Mouse (Mus musculus): Measurements from ENCODE around the gene Dleu7. TPM values are rescaled to one million over a fixed set of nuclear protein-coding genes. Genes with fewer than 3 reads are reported as not detected.

Gene Dleu7
- polyA plus RNA-seq, 1 experiment from 2014 or later: 1.8 TPM

GRCm38 (mm10) chr14:62258978-62259536 lies 33.8 kb downstream of the Dleu7 start:
- Histone ChIP-seq H3K27ac (replicated peaks; ENCODE audit: low read depth, low read length) (peak overlapping the region; percentile 59; the same call in 1 of the 2 replicates), H3K4me3 (ENCODE audit: low read depth, low read length) (no peak overlapping the region), H3K36me3 (ENCODE audit: control insufficient read depth, insufficient read depth, low read length) (no peaks in the 10 kb centered on the region), H3K9ac (ENCODE audit: low read depth, low read length) (no peak overlapping the region), H3K4me1 (ENCODE audit: control insufficient read depth, insufficient read depth, low read length) (peaks cover 8% of the 10 kb centered on the region; the same call in 1 of the 2 replicates), H3K27me3 (replicated peaks; ENCODE audit: control insufficient read depth, insufficient read depth, low read length) (no peaks in the 10 kb centered on the region), H3K4me2 (ENCODE audit: low read depth, low read length) (no peak overlapping the region; the same call in 1 of the 2 replicates), H3K9me3 (ENCODE audit: control insufficient read depth, low read length) (no peaks in the 10 kb centered on the region)
- 51% methylated on average over 10 of the region's 10 CpGs for WGBS
- peak; percentile 70 for DNase-seq (ENCODE audit: low spot score)
- ATAC-seq (ENCODE audit: low read depth): peak; percentile 47; the same call in 1 of the 2 replicates

DNA sequence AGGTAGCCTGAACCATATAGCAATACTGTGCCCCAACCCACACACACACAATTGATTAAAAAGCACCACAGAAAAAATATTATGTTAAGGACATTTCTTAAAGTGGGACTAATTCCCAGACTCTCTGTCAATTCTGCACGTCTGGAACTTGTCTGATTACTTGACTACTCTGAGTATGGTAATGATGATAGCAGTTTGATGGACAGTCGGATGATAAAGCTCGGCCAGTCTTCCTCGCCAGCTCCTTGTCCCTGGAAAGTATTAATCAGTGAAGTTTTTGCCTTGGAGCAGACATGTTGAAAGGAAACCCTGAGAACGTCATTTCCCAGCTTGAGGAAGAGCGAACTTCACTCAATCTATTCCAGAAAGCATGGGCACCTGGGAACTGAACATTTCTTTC lies 34.7 kb downstream of the Dleu7 start:
- peaks cover 8% of the 10 kb centered on the region; the same call in 1 of the 2 replicates for H3K4me1 ChIP-seq (ENCODE audit: control insufficient read depth, insufficient read depth, low read length)
- no peak overlapping the region for H3K27ac ChIP-seq (replicated peaks; ENCODE audit: low read depth, low read length)
- H3K4me3 ChIP-seq (ENCODE audit: low read depth, low read length): no peak overlapping the region
- no peak overlapping the region for H3K4me2 ChIP-seq (ENCODE audit: low read depth, low read length)
- H3K9ac ChIP-seq (ENCODE audit: low read depth, low read length): no peak overlapping the region
- H3K9me3 ChIP-seq (ENCODE audit: control insufficient read depth, low read length): no peaks in the 10 kb centered on the region
- no peak for DNase-seq (ENCODE audit: low spot score)
- WGBS: 53% methylated on average over 6 of the region's 6 CpGs
- H3K36me3 ChIP-seq (ENCODE audit: control insufficient read depth, insufficient read depth, low read length): no peaks in the 10 kb centered on the region
- no peak for ATAC-seq (ENCODE audit: low read depth)
- H3K27me3 ChIP-seq (replicated peaks; ENCODE audit: control insufficient read depth, insufficient read depth, low read length): no peaks in the 10 kb centered on the region

DNA sequence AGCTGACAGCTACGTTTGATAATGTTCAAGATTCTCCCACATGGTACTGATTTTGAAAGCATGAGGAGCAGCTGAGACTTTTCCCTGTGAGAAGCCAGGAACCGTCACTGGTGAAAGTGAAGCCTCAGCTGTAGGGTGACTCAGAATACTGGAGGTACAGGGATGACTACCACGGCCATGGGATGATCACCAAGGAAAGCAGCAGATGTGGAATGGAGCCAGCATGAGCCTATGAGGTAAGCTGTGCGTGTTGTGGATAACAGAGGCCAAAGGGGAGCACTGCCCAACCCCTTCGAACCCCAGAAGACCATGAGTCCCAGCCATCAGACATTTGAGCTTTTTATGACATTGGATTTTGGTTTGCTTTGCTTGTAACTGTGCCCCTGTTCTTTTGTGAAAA lies 36.8 kb downstream of the Dleu7 start:
- DNase-seq (ENCODE audit: low spot score) (no peak), ATAC-seq (ENCODE audit: low read depth) (no peak)
- Histone ChIP-seq H3K4me2 (ENCODE audit: low read depth, low read length) (no peak overlapping the region), H3K9me3 (ENCODE audit: control insufficient read depth, low read length) (no peaks in the 10 kb centered on the region), H3K27ac (replicated peaks; ENCODE audit: low read depth, low read length) (no peak overlapping the region), H3K27me3 (replicated peaks; ENCODE audit: control insufficient read depth, insufficient read depth, low read length) (no peaks in the 10 kb centered on the region), H3K4me3 (ENCODE audit: low read depth, low read length) (no peak overlapping the region), H3K9ac (ENCODE audit: low read depth, low read length) (no peak overlapping the region), H3K36me3 (ENCODE audit: control insufficient read depth, insufficient read depth, low read length) (no peaks in the 10 kb centered on the region), H3K4me1 (ENCODE audit: control insufficient read depth, insufficient read depth, low read length) (peaks cover 8% of the 10 kb centered on the region; the same call in 1 of the 2 replicates)
- 67% methylated on average over 5 of the region's 5 CpGs for WGBS

DNA sequence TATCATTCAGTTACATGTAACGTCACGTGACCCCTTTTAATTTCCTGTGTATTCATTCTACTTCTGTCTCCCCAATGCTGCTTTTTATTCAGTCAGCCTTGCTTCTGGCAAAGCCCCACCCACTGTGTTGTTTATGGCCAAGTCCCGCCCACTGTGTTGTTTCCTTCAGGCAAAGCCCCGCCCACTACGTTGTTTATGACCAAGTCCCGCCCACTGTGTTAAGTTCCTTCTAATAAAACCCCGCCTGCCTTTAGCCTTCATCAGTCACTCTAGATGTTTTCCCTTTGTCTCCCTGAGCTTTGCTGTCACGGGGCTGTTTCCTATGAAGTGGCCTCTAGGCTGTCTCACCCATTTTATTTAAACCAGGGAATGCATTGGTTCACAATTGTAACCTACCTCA lies 38.5 kb downstream of the Dleu7 start:
- ATAC-seq (ENCODE audit: low read depth): no peak
- H3K4me2 ChIP-seq (ENCODE audit: low read depth, low read length): no peak overlapping the region
- no peak overlapping the region for H3K27ac ChIP-seq (replicated peaks; ENCODE audit: low read depth, low read length)
- no peaks in the 10 kb centered on the region for H3K27me3 ChIP-seq (replicated peaks; ENCODE audit: control insufficient read depth, insufficient read depth, low read length)
- WGBS: 73% methylated on average over 8 of the region's 8 CpGs
- no peaks in the 10 kb centered on the region for H3K36me3 ChIP-seq (ENCODE audit: control insufficient read depth, insufficient read depth, low read length)
- no peak for DNase-seq (ENCODE audit: low spot score)
- no peaks in the 10 kb centered on the region for H3K9me3 ChIP-seq (ENCODE audit: control insufficient read depth, low read length)
- no peak overlapping the region for H3K4me3 ChIP-seq (ENCODE audit: low read depth, low read length)
- H3K4me1 ChIP-seq (ENCODE audit: control insufficient read depth, insufficient read depth, low read length): 0 out of 2 replicates have a peak, but pooled peaks cover 2% of the 10 kb centered on the region
- no peak overlapping the region for H3K9ac ChIP-seq (ENCODE audit: low read depth, low read length)

GRCm38 (mm10) chr14:62251999-62252398 lies 40.8 kb downstream of the Dleu7 start:
- Histone ChIP-seq H3K4me1 (ENCODE audit: control insufficient read depth, insufficient read depth, low read length) (no peaks in the 10 kb centered on the region), H3K4me2 (ENCODE audit: low read depth, low read length) (no peak overlapping the region), H3K27ac (replicated peaks; ENCODE audit: low read depth, low read length) (no peak overlapping the region), H3K36me3 (ENCODE audit: control insufficient read depth, insufficient read depth, low read length) (no peaks in the 10 kb centered on the region), H3K9me3 (ENCODE audit: control insufficient read depth, low read length) (no peaks in the 10 kb centered on the region), H3K9ac (ENCODE audit: low read depth, low read length) (no peak overlapping the region), H3K27me3 (replicated peaks; ENCODE audit: control insufficient read depth, insufficient read depth, low read length) (no peaks in the 10 kb centered on the region), H3K4me3 (ENCODE audit: low read depth, low read length) (no peak overlapping the region)
- ATAC-seq (ENCODE audit: low read depth) (peak; percentile 60; the same call in 1 of the 2 replicates), DNase-seq (ENCODE audit: low spot score) (peak; percentile 84)
- 10% methylated on average over 4 of the region's 4 CpGs for WGBS

- Histone ChIP-seq H3K4me1 (ENCODE audit: control insufficient read depth, insufficient read depth, low read length) (0 out of 2 replicates have a peak, but pooled peaks cover 5% of the 10 kb centered on the region), H3K9ac (ENCODE audit: low read depth, low read length) (no peak overlapping the region), H3K4me2 (ENCODE audit: low read depth, low read length) (no peak overlapping the region), H3K36me3 (ENCODE audit: control insufficient read depth, insufficient read depth, low read length) (no peaks in the 10 kb centered on the region), H3K27me3 (replicated peaks; ENCODE audit: control insufficient read depth, insufficient read depth, low read length) (no peaks in the 10 kb centered on the region), H3K9me3 (ENCODE audit: control insufficient read depth, low read length) (no peaks in the 10 kb centered on the region), H3K27ac (replicated peaks; ENCODE audit: low read depth, low read length) (no peak overlapping the region), H3K4me3 (ENCODE audit: low read depth, low read length) (no peak overlapping the region)
- ATAC-seq (ENCODE audit: low read depth): no peak
- DNase-seq (ENCODE audit: low spot score): no peak
- WGBS: 85% methylated on average over 3 of the region's 3 CpGs
Observed at GRCm38 (mm10) chr14:62250046-62250445, 42.8 kb downstream of the Dleu7 start.

DNA sequence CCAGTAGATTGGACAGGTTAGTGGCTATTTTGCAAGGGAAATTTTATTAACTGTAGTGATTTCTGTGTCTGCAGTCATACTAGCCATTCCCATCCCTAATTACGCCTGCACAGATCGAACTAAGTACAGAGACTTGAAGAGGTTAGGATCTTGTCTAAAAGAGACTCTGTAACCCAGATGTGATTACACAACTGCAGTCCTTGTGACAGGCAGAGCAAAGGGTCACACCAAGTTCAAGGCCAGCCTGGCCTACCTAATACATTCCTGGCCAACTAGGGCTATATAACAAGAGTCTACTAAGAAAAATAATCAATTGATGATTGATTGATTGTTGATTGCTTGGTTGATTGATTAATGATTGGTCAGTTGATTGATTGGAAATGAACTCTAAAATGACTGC lies 43.6 kb downstream of the Dleu7 start:
- ATAC-seq (ENCODE audit: low read depth) (no peak), DNase-seq (ENCODE audit: low spot score) (no peak)
- Histone ChIP-seq H3K36me3 (ENCODE audit: control insufficient read depth, insufficient read depth, low read length) (no peaks in the 10 kb centered on the region), H3K4me3 (ENCODE audit: low read depth, low read length) (no peak overlapping the region), H3K4me2 (ENCODE audit: low read depth, low read length) (no peak overlapping the region), H3K27ac (replicated peaks; ENCODE audit: low read depth, low read length) (no peak overlapping the region), H3K9me3 (ENCODE audit: control insufficient read depth, low read length) (no peaks in the 10 kb centered on the region), H3K9ac (ENCODE audit: low read depth, low read length) (no peak overlapping the region), H3K27me3 (replicated peaks; ENCODE audit: control insufficient read depth, insufficient read depth, low read length) (no peaks in the 10 kb centered on the region), H3K4me1 (ENCODE audit: control insufficient read depth, insufficient read depth, low read length) (0 out of 2 replicates have a peak, but pooled peaks cover 5% of the 10 kb centered on the region)
- WGBS: 81% methylated on average over 2 of the region's 2 CpGs

DNA sequence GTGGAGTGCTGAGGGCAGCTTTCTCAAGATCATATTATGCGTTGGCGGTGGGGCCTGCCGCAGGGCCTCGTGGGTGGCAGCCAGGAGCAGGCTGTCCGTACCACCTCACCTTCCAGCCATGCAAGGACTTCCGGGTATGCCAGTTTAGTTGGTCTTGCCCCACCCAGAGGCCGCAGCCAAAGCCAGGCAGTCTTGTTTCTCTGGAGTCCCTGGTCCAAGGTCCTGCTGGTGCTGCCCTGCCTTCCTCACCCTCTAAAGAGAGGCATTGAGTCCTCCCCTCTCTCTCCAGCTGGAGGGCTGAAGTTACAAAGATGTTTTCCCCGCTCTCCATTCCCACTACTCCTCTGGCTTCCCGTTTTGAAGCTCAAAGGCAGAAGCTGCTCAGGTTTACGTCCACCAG lies 44.1 kb downstream of the Dleu7 start:
- ATAC-seq (ENCODE audit: low read depth): no peak
- H3K4me2 ChIP-seq (ENCODE audit: low read depth, low read length): no peak overlapping the region
- no peak overlapping the region for H3K27ac ChIP-seq (replicated peaks; ENCODE audit: low read depth, low read length)
- 0 out of 2 replicates have a peak, but pooled peaks cover 5% of the 10 kb centered on the region for H3K4me1 ChIP-seq (ENCODE audit: control insufficient read depth, insufficient read depth, low read length)
- DNase-seq (ENCODE audit: low spot score): no peak
- H3K9me3 ChIP-seq (ENCODE audit: control insufficient read depth, low read length): no peaks in the 10 kb centered on the region
- no peak overlapping the region for H3K4me3 ChIP-seq (ENCODE audit: low read depth, low read length)
- H3K9ac ChIP-seq (ENCODE audit: low read depth, low read length): no peak overlapping the region
- no peaks in the 10 kb centered on the region for H3K36me3 ChIP-seq (ENCODE audit: control insufficient read depth, insufficient read depth, low read length)
- H3K27me3 ChIP-seq (replicated peaks; ENCODE audit: control insufficient read depth, insufficient read depth, low read length): no peaks in the 10 kb centered on the region
- 76% methylated on average over 10 of the region's 10 CpGs for WGBS

- ATAC-seq (ENCODE audit: low read depth) (no peak), DNase-seq (ENCODE audit: low spot score) (no peak)
- Histone ChIP-seq H3K27ac (replicated peaks; ENCODE audit: low read depth, low read length) (no peak overlapping the region), H3K9me3 (ENCODE audit: control insufficient read depth, low read length) (no peaks in the 10 kb centered on the region), H3K4me1 (ENCODE audit: control insufficient read depth, insufficient read depth, low read length) (0 out of 2 replicates have a peak, but pooled peaks cover 5% of the 10 kb centered on the region), H3K27me3 (replicated peaks; ENCODE audit: control insufficient read depth, insufficient read depth, low read length) (no peaks in the 10 kb centered on the region), H3K36me3 (ENCODE audit: control insufficient read depth, insufficient read depth, low read length) (no peaks in the 10 kb centered on the region), H3K9ac (ENCODE audit: low read depth, low read length) (no peak overlapping the region), H3K4me3 (ENCODE audit: low read depth, low read length) (no peak overlapping the region), H3K4me2 (ENCODE audit: low read depth, low read length) (no peak overlapping the region)
- WGBS: 76% methylated on average over 7 of the region's 7 CpGs
Observed at GRCm38 (mm10) chr14:62248345-62248744, 44.5 kb downstream of the Dleu7 start.
